Mouse (Mus musculus): ENCODE results near the gene Olfr417.

GRCm38 (mm10) chr1:174373799-174374198, 8.9 kb downstream of the Olfr417 start:
- TF ChIP-seq CTCF (IDR thresholded peaks at IDR 0.05; ENCODE audit: low read depth): no peak
- TF ChIP-seq EP300 (IDR thresholded peaks at IDR 0.05; ENCODE audit: low read depth): no peak

Data from liver, postnatal 0 days (tissue).